Mouse (Mus musculus): Measurements from ENCODE around the gene Mink1. TPM values are rescaled to one million over a fixed set of nuclear protein-coding genes. Genes with fewer than 3 reads are reported as not detected.

Mink1 gene
- polyA plus RNA-seq, 1 experiment from 2014 or later, result 9.3 TPM

DNA sequence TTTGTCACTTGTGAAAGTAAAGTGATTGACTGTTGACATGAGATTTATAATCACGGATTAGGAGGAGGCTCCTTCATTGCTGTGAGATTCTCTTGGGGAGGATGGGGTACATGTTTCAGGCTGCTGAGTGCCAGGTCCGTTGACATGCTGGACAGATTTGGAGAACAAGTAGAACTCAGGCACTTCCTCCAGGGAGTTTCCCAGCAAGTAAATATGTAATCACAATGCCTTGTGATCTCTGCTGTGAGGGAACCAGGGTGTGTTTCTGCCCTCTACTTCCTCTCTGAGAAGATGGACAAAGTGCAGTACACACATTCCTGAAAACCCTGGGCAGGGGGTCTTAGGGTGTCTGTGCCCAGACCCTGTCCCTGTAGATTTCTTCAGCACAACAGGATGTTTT is 33.0 kb downstream of the Mink1 start:
- H3K4me2 ChIP-seq (ENCODE audit: low read depth, low read length), result no peak overlapping the region
- 0 out of 2 replicates have a peak, but pooled peaks cover 3% of the 10 kb centered on the region for H3K36me3 ChIP-seq (ENCODE audit: control insufficient read depth, insufficient read depth, low read length)
- H3K9ac ChIP-seq (ENCODE audit: low read depth, low read length), result no peak overlapping the region
- H3K4me1 ChIP-seq (ENCODE audit: control insufficient read depth, insufficient read depth, low read length), result peaks cover 26% of the 10 kb centered on the region
- peak; percentile 79 for ATAC-seq
- peak overlapping the region; percentile 89 for H3K27ac ChIP-seq (ENCODE audit: low read length)
- 47% methylated on average over 2 of the region's 2 CpGs for WGBS
- no peaks in the 10 kb centered on the region for H3K27me3 ChIP-seq (replicated peaks; ENCODE audit: control insufficient read depth, insufficient read depth, low read length)
- H3K9me3 ChIP-seq (ENCODE audit: control insufficient read depth, low read length), result no peaks in the 10 kb centered on the region
- H3K4me3 ChIP-seq (ENCODE audit: low read length), result no peak overlapping the region

DNA sequence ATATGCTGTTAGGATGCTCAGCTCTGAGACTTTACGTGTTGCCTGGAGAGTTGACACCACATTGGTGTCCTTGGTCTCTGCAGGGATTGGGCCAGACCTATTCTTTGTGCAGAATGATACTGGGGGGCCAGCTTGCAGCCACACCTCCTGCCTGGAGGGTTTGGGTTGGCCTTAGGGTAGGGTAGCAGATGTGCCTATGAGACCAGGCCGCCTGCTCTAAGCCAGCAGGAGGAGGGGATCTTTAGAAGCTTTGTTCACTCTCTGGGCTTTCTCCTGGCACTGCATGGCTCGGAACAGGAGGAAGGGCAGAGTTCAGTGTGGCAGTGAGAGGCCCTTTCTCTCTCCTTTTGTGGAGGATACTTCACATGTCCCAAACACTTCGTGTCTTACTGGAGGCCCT is 33.4 kb downstream of the Mink1 start:
- Histone ChIP-seq H3K9ac (ENCODE audit: low read depth, low read length) (peak overlapping the region; percentile 28; the same call in 1 of the 2 replicates), H3K4me2 (ENCODE audit: low read depth, low read length) (0 out of 2 replicates have a peak overlapping the region, but pooled peaks have one; percentile 11), H3K27me3 (replicated peaks; ENCODE audit: control insufficient read depth, insufficient read depth, low read length) (no peaks in the 10 kb centered on the region), H3K4me3 (ENCODE audit: low read length) (no peak overlapping the region), H3K4me1 (ENCODE audit: control insufficient read depth, insufficient read depth, low read length) (peaks cover 26% of the 10 kb centered on the region), H3K9me3 (ENCODE audit: control insufficient read depth, low read length) (no peaks in the 10 kb centered on the region), H3K27ac (ENCODE audit: low read length) (peak overlapping the region; percentile 89), H3K36me3 (ENCODE audit: control insufficient read depth, insufficient read depth, low read length) (0 out of 2 replicates have a peak, but pooled peaks cover 3% of the 10 kb centered on the region)
- WGBS, result 64% methylated on average over 4 of the region's 4 CpGs
- ATAC-seq, result peak; percentile 74

DNA sequence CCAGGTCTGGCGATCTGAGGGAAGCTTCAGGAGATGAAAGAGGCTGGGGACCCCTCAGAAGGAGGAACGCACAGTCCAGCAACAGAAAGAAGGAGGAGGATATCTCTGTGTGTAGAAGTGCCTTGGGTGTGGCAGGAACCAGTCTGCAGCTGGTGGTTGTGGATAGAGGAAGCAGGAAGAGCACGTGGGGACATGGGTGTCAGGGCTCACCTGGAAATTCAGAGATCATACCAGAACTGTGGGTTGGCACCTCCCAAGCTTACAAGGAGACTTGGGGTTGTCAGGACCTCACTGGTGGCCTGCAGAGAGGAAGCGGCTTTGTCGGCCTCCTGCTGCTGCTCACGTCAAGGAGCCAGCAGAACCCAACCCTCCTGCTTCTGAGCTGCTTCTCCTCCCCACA is 34.6 kb downstream of the Mink1 start:
- peaks cover 26% of the 10 kb centered on the region for H3K4me1 ChIP-seq (ENCODE audit: control insufficient read depth, insufficient read depth, low read length)
- 85% methylated on average over 6 of the region's 6 CpGs for WGBS
- H3K4me2 ChIP-seq (ENCODE audit: low read depth, low read length), result no peak overlapping the region
- H3K27me3 ChIP-seq (replicated peaks; ENCODE audit: control insufficient read depth, insufficient read depth, low read length), result no peaks in the 10 kb centered on the region
- no peak for ATAC-seq
- no peak overlapping the region for H3K27ac ChIP-seq (ENCODE audit: low read length)
- H3K9me3 ChIP-seq (ENCODE audit: control insufficient read depth, low read length), result no peaks in the 10 kb centered on the region
- H3K4me3 ChIP-seq (ENCODE audit: low read length), result no peak overlapping the region
- no peak overlapping the region for H3K9ac ChIP-seq (ENCODE audit: low read depth, low read length)
- H3K36me3 ChIP-seq (ENCODE audit: control insufficient read depth, insufficient read depth, low read length), result 0 out of 2 replicates have a peak, but pooled peaks cover 3% of the 10 kb centered on the region

DNA sequence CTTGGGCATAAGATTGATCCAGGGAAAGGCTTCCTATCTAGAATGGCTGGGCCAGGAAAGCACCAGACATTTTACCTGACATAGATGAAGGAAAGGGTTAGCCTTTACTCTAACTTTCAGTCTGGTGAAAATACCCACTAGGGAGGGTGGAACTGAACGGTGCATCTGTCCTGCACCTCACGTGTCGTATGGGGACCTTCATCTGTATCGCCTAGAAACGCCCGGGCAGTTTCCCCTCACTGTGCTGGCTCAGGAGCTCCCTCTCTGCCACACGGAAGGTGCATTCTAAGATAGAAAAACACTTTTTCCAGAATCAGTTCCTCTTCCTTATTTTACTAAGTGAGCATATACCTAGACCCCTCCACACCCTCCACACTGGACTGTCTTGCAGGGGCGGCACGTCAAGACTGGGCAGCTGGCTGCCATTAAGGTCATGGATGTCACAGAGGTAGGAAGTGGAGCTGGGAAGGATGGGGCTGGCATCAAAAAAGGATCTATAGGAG is 35.8 kb downstream of the Mink1 start:
- no peaks in the 10 kb centered on the region for H3K9me3 ChIP-seq (ENCODE audit: control insufficient read depth, low read length)
- no peak overlapping the region for H3K4me3 ChIP-seq (ENCODE audit: low read length)
- no peak overlapping the region for H3K27ac ChIP-seq (ENCODE audit: low read length)
- ATAC-seq, result no peak
- no peak overlapping the region for H3K4me2 ChIP-seq (ENCODE audit: low read depth, low read length)
- H3K4me1 ChIP-seq (ENCODE audit: control insufficient read depth, insufficient read depth, low read length), result peaks cover 26% of the 10 kb centered on the region
- no peaks in the 10 kb centered on the region for H3K27me3 ChIP-seq (replicated peaks; ENCODE audit: control insufficient read depth, insufficient read depth, low read length)
- H3K36me3 ChIP-seq (ENCODE audit: control insufficient read depth, insufficient read depth, low read length), result 0 out of 2 replicates have a peak, but pooled peaks cover 3% of the 10 kb centered on the region
- no peak overlapping the region for H3K9ac ChIP-seq (ENCODE audit: low read depth, low read length)
- WGBS, result 85% methylated on average over 9 of the region's 9 CpGs

DNA sequence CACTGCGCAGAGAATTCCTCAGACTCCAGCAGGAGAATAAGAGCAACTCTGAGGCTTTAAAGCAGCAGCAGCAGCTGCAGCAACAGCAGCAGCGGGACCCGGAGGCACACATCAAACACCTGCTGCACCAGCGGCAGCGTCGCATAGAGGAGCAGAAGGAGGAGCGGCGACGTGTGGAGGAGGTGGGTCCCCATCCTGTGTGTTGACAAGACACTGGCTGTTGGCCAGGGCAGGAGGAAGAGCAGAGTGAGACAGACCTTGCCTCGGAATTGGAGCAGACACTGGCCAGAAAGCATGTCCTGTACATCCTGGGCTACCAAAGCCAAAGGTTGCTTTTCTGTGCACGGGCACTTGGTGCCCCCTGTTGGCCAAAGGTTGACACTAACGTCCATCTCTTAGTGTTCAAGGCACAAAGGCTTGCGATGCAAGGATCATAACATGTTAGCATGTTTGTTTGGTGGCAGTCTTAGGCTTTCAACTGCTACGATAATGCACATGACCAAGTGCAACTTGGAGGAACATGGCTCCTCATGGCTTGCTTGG is 42.4 kb downstream of the Mink1 start:
- Histone ChIP-seq H3K27ac (ENCODE audit: low read length) (no peak overlapping the region), H3K4me2 (ENCODE audit: low read depth, low read length) (no peak overlapping the region), H3K4me1 (ENCODE audit: control insufficient read depth, insufficient read depth, low read length) (0 out of 2 replicates have a peak, but pooled peaks cover 2% of the 10 kb centered on the region), H3K4me3 (ENCODE audit: low read length) (no peak overlapping the region), H3K36me3 (ENCODE audit: control insufficient read depth, insufficient read depth, low read length) (peaks cover 24% of the 10 kb centered on the region), H3K27me3 (replicated peaks; ENCODE audit: control insufficient read depth, insufficient read depth, low read length) (no peaks in the 10 kb centered on the region), H3K9me3 (ENCODE audit: control insufficient read depth, low read length) (no peaks in the 10 kb centered on the region), H3K9ac (ENCODE audit: low read depth, low read length) (no peak overlapping the region)
- ATAC-seq, result peak; percentile 46; the same call in 1 of the 2 replicates
- WGBS, result 53% methylated on average over 14 of the region's 14 CpGs

DNA sequence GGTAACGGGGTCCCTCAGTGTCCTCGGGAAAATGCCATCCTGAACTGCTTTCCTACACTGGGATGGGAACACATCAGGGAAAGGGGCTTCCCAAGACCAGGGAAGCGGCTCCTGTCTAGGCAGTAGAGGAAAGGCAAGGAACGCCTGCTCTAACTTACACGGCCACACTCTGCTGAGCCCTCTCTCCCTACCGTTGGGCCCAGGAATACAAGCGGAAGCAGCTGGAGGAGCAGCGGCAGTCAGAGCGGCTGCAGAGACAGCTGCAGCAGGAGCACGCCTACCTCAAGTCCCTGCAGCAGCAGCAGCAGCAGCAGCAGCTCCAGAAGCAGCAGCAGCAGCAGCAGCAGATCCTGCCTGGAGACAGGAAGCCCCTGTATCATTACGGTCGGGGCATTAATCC is 44.0 kb downstream of the Mink1 start:
- no peaks in the 10 kb centered on the region for H3K9me3 ChIP-seq (ENCODE audit: control insufficient read depth, low read length)
- 77% methylated on average over 12 of the region's 12 CpGs for WGBS
- no peak for ATAC-seq
- 0 out of 2 replicates have a peak, but pooled peaks cover 2% of the 10 kb centered on the region for H3K4me1 ChIP-seq (ENCODE audit: control insufficient read depth, insufficient read depth, low read length)
- peaks cover 24% of the 10 kb centered on the region for H3K36me3 ChIP-seq (ENCODE audit: control insufficient read depth, insufficient read depth, low read length)
- no peak overlapping the region for H3K9ac ChIP-seq (ENCODE audit: low read depth, low read length)
- H3K4me3 ChIP-seq (ENCODE audit: low read length), result no peak overlapping the region
- no peak overlapping the region for H3K4me2 ChIP-seq (ENCODE audit: low read depth, low read length)
- no peak overlapping the region for H3K27ac ChIP-seq (ENCODE audit: low read length)
- no peaks in the 10 kb centered on the region for H3K27me3 ChIP-seq (replicated peaks; ENCODE audit: control insufficient read depth, insufficient read depth, low read length)

DNA sequence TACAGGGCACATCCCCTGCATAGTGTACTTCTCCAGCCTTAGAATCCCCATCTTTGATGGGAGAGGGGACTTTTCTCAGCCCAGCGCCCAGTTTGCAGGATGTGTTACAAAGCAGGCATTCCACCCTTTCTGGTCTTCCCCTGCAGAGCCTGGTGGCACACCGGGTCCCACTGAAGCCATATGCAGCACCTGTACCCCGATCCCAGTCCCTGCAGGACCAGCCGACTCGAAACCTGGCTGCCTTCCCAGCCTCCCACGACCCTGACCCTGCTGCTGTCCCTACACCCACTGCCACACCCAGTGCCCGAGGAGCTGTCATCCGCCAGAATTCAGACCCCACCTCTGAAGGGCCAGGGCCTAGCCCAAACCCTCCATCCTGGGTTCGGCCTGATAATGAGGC is 44.9 kb downstream of the Mink1 start:
- Histone ChIP-seq H3K9ac (ENCODE audit: low read depth, low read length) (no peak overlapping the region), H3K36me3 (ENCODE audit: control insufficient read depth, insufficient read depth, low read length) (peaks cover 30% of the 10 kb centered on the region), H3K27me3 (replicated peaks; ENCODE audit: control insufficient read depth, insufficient read depth, low read length) (no peaks in the 10 kb centered on the region), H3K4me1 (ENCODE audit: control insufficient read depth, insufficient read depth, low read length) (0 out of 2 replicates have a peak, but pooled peaks cover 2% of the 10 kb centered on the region), H3K4me2 (ENCODE audit: low read depth, low read length) (no peak overlapping the region), H3K4me3 (ENCODE audit: low read length) (no peak overlapping the region), H3K27ac (ENCODE audit: low read length) (no peak overlapping the region), H3K9me3 (ENCODE audit: control insufficient read depth, low read length) (no peaks in the 10 kb centered on the region)
- ATAC-seq, result no peak
- 89% methylated on average over 9 of the region's 9 CpGs for WGBS

DNA sequence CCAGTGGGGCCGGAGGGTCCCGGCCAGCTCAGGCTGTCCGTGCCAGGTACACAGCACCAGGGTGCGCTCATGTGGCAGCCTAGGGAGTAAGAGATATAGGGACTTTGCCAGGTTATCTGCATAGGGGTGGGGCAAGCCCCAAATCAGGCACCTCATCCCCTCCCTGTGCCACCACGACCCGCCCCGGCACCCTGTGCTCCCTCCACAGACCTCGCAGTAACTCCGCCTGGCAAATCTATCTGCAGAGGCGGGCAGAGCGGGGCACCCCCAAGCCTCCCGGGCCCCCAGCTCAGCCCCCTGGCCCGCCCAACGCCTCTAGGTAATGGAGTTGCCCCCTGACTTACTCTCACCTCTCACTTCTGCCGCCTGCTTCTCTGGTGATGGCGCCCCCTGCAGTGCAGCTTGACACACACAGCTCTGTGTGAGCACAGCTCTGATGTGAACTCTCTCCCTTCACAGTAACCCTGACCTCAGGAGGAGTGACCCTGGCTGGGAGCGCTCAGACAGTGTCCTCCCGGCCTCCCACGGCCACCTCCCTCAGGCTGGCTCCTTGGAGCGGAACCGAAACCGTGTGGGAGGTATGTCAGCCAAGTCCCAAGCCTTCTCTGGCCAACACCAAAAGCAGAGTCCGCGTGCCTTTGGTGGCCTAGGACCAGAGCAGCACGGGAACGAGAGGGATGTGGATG is 45.8 kb downstream of the Mink1 start:
- Histone ChIP-seq H3K4me3 (ENCODE audit: low read length) (no peak overlapping the region), H3K4me2 (ENCODE audit: low read depth, low read length) (no peak overlapping the region), H3K27ac (ENCODE audit: low read length) (no peak overlapping the region), H3K9ac (ENCODE audit: low read depth, low read length) (no peak overlapping the region), H3K9me3 (ENCODE audit: control insufficient read depth, low read length) (no peaks in the 10 kb centered on the region), H3K27me3 (replicated peaks; ENCODE audit: control insufficient read depth, insufficient read depth, low read length) (no peaks in the 10 kb centered on the region), H3K36me3 (ENCODE audit: control insufficient read depth, insufficient read depth, low read length) (peaks cover 31% of the 10 kb centered on the region), H3K4me1 (ENCODE audit: control insufficient read depth, insufficient read depth, low read length) (0 out of 2 replicates have a peak, but pooled peaks cover 2% of the 10 kb centered on the region)
- 88% methylated on average over 26 of the region's 26 CpGs for WGBS
- ATAC-seq, result no peak

DNA sequence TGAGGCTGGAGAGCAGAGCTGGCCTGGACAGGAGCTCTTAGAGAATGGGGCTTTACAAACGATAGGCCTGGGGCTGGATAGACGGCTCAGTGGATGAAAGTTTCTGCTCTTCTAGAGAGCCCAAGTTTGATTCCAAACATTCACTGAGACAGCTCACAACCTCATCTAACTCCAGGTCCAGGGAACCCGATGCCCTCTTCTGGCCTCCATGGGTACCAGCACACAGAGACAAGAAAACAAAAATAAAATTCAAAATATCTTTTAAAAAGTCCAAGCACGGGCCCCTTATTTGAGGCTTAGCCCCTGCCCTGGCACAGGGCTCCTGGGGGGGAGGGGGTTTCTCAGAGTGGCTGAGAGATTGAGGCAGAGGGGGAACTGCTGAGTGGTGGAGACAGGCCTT is 48.1 kb downstream of the Mink1 start:
- no peaks in the 10 kb centered on the region for H3K27me3 ChIP-seq (replicated peaks; ENCODE audit: control insufficient read depth, insufficient read depth, low read length)
- H3K36me3 ChIP-seq (ENCODE audit: control insufficient read depth, insufficient read depth, low read length), result peaks cover 27% of the 10 kb centered on the region
- no peak overlapping the region for H3K4me2 ChIP-seq (ENCODE audit: low read depth, low read length)
- H3K9me3 ChIP-seq (ENCODE audit: control insufficient read depth, low read length), result no peaks in the 10 kb centered on the region
- no peak overlapping the region for H3K27ac ChIP-seq (ENCODE audit: low read length)
- H3K4me1 ChIP-seq (ENCODE audit: control insufficient read depth, insufficient read depth, low read length), result peaks cover 3% of the 10 kb centered on the region; the same call in 1 of the 2 replicates
- no peak overlapping the region for H3K4me3 ChIP-seq (ENCODE audit: low read length)
- H3K9ac ChIP-seq (ENCODE audit: low read depth, low read length), result no peak overlapping the region
- ATAC-seq, result no peak
- WGBS, result 88% methylated on average over 4 of the region's 4 CpGs

Measured in intestine, embryonic 16.5 days (tissue).